Mouse (Mus musculus) adrenal gland, adult (tissue): ENCODE measurements at regions not wholly inside any gene's neighbourhood (a gene's known extent, or its start where the extent isn't known, plus 50 kb on each side); places are given as distances from the start of the nearest gene placed in this dataset.

Experiments used
- DNase-seq, 2 experiments: peaks; one replicate each; pipeline ENCODE4 v3.0.0; 2022 to 2023; ENCODE audit warnings: low spot score in 1 of 2; ENCODE audit not compliant: inconsistent age in 2 of 2

DNA sequence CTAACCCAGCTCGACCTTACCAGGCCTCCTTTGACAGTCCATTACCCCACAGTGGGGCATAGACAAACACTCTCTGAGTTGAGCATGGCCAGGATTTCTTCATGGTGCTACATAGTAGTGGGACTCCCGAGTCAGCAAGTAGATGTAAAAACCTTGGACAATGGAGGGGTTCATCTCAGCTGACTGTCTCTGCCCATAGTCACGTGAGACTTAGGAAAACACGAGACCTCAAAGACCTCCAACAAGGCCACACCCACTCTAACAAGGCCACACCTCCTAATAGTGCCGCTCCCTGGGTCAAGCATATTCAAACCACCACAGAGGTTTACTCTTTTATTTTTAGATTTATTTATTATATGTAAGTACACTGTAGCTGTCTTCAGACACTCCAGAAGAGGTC lies 52.5 kb upstream of the Cldn24 start:
- no peak for DNase-seq

DNA sequence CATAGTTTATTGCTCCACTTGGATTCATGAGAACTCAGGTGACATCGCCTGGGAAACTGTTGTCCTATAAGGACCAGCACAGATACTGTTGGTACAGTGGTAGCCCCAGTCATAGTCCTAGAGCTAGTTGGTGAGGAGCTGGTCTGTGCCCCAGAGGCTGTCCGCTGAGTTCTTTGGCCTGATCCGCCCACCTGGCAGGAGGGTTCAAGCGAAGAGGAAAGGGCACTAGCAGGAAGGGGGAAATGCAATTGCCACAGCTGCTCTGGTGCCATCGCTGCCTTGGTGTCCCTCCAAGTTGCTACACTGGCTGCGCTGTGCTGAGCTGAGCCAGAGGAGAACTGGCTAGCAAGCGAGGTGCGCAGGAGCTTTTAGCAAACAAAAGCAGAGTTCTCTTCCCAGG lies 53.2 kb upstream of the Cldn24 start:
- DNase-seq, result peak in 1 of 2 experiments; percentile 60

DNA sequence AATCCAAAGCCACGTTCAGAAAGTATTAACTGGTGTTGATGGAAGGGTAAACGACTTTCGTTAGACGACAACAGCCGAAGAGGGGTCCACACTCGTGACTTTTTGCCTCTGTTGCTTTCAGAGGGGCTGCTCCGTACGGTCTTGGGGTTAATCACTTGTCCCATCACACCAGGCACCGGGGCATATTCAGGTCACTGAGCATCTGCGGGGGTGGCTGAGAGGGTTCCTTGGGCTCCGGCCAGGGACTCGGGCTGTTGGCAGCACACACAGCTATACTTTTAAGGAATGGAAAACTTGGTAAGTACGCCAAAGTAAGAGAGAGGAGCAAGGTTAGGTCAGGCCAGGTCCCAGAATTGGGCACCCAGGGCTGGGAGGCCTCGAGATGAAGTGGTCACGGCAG lies 50.7 kb upstream of the Cdkn2aip start:
- peak; percentile 58 to 78 for DNase-seq

DNA sequence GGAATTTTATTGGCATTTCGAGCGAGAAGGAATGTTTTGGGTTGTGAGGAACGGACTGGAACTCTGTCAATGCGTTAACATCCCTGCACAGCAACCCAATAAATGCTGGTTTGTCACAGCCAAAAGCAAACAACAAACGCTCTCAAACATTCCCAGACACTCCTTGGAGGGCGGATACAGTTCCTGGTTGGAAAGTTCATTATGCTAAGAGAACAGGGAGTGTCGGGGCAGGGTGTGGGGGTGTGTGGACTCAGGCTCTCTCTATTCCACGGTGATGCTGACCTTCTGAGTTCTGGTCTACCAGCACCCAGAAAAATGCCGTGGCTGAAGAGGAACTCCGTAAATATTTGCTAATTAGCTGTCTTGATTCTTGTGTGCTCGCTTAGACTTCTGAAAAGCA lies 50.3 kb upstream of the Cdkn2aip start:
- no peak for DNase-seq
